Mouse (Mus musculus): ENCODE results near the gene Cerk. TPM values are rescaled to one million over a fixed set of nuclear protein-coding genes. Genes with fewer than 3 reads are reported as not detected.

The Cerk gene
- polyA plus RNA-seq, 1 experiment = 0.06 TPM

- Histone ChIP-seq H3K27me3 (ENCODE audit: control insufficient read depth) (no peaks in the 10 kb centered on the region), H3K4me3 (replicated peaks) (no peak overlapping the region), H3K36me3 (ENCODE audit: control insufficient read depth) (peaks cover 91% of the 10 kb centered on the region), H3K4me1 (ENCODE audit: control insufficient read depth) (peaks cover 34% of the 10 kb centered on the region), H3K9me3 (ENCODE audit: control insufficient read depth, low read length) (no peaks in the 10 kb centered on the region)
- TF ChIP-seq GATA1 (IDR thresholded peaks at IDR 0.05; ENCODE audit: low read length) = no peak
- TF ChIP-seq TAL1 (IDR thresholded peaks at IDR 0.05; ENCODE audit: low read length) = no peak
These were observed 63.5 kb downstream of the Cerk start for GRCm38 (mm10) chr15:86122261-86122949.

- H3K4me3 ChIP-seq (replicated peaks) = no peak overlapping the region
- no peak for TF ChIP-seq TAL1 (IDR thresholded peaks at IDR 0.05; ENCODE audit: low read length)
- no peak for TF ChIP-seq GATA1 (IDR thresholded peaks at IDR 0.05; ENCODE audit: low read length)
- H3K36me3 ChIP-seq (ENCODE audit: control insufficient read depth) = peaks cover 71% of the 10 kb centered on the region
- H3K9me3 ChIP-seq (ENCODE audit: control insufficient read depth, low read length) = no peaks in the 10 kb centered on the region
- H3K4me1 ChIP-seq (ENCODE audit: control insufficient read depth) = peaks cover 50% of the 10 kb centered on the region
- no peaks in the 10 kb centered on the region for H3K27me3 ChIP-seq (ENCODE audit: control insufficient read depth)
These were observed 66.8 kb downstream of the Cerk start for GRCm38 (mm10) chr15:86119186-86119585.

GRCm38 (mm10) chr15:86117115-86118100 lies 68.5 kb downstream of the Cerk start:
- H3K9me3 ChIP-seq (ENCODE audit: control insufficient read depth, low read length) = no peaks in the 10 kb centered on the region
- peaks cover 47% of the 10 kb centered on the region for H3K4me1 ChIP-seq (ENCODE audit: control insufficient read depth)
- H3K27me3 ChIP-seq (ENCODE audit: control insufficient read depth) = no peaks in the 10 kb centered on the region
- no peak overlapping the region for H3K4me3 ChIP-seq (replicated peaks)
- TF ChIP-seq GATA1 (IDR thresholded peaks at IDR 0.05; ENCODE audit: low read length) = no peak
- TF ChIP-seq TAL1 (IDR thresholded peaks at IDR 0.05; ENCODE audit: low read length) = no peak
- H3K36me3 ChIP-seq (ENCODE audit: control insufficient read depth) = peaks cover 66% of the 10 kb centered on the region

- peaks cover 48% of the 10 kb centered on the region for H3K4me1 ChIP-seq (ENCODE audit: control insufficient read depth)
- no peaks in the 10 kb centered on the region for H3K27me3 ChIP-seq (ENCODE audit: control insufficient read depth)
- no peaks in the 10 kb centered on the region for H3K9me3 ChIP-seq (ENCODE audit: control insufficient read depth, low read length)
- peaks cover 58% of the 10 kb centered on the region for H3K36me3 ChIP-seq (ENCODE audit: control insufficient read depth)
- no peak overlapping the region for H3K4me3 ChIP-seq (replicated peaks)
- TF ChIP-seq GATA1 (IDR thresholded peaks at IDR 0.05; ENCODE audit: low read length) (no peak), TAL1 (IDR thresholded peaks at IDR 0.05; ENCODE audit: low read length) (no peak)
These were observed 69.5 kb downstream of the Cerk start for GRCm38 (mm10) chr15:86116421-86116820.

- Histone ChIP-seq H3K4me1 (ENCODE audit: control insufficient read depth) (peaks cover 72% of the 10 kb centered on the region), H3K9me3 (ENCODE audit: control insufficient read depth, low read length) (no peaks in the 10 kb centered on the region), H3K4me3 (replicated peaks) (no peak overlapping the region), H3K36me3 (ENCODE audit: control insufficient read depth) (peaks cover 49% of the 10 kb centered on the region), H3K27me3 (ENCODE audit: control insufficient read depth) (no peaks in the 10 kb centered on the region)
- TF ChIP-seq GATA1 (IDR thresholded peaks at IDR 0.05; ENCODE audit: low read length) (no peak), TAL1 (IDR thresholded peaks at IDR 0.05; ENCODE audit: low read length) (no peak)
These were observed 72.6 kb downstream of the Cerk start for GRCm38 (mm10) chr15:86113342-86113710.

GRCm38 (mm10) chr15:86112707-86113341 lies 73.1 kb downstream of the Cerk start:
- Histone ChIP-seq H3K36me3 (ENCODE audit: control insufficient read depth) (peaks cover 50% of the 10 kb centered on the region), H3K4me1 (ENCODE audit: control insufficient read depth) (peaks cover 77% of the 10 kb centered on the region), H3K27me3 (ENCODE audit: control insufficient read depth) (no peaks in the 10 kb centered on the region), H3K9me3 (ENCODE audit: control insufficient read depth, low read length) (no peaks in the 10 kb centered on the region), H3K4me3 (replicated peaks) (no peak overlapping the region)
- TF ChIP-seq GATA1 (IDR thresholded peaks at IDR 0.05; ENCODE audit: low read length) = no peak
- TF ChIP-seq TAL1 (IDR thresholded peaks at IDR 0.05; ENCODE audit: low read length) = no peak

GRCm38 (mm10) chr15:86110361-86111103 lies 75.4 kb downstream of the Cerk start:
- no peaks in the 10 kb centered on the region for H3K9me3 ChIP-seq (ENCODE audit: control insufficient read depth, low read length)
- H3K4me3 ChIP-seq (replicated peaks) = no peak overlapping the region
- no peak for TF ChIP-seq GATA1 (IDR thresholded peaks at IDR 0.05; ENCODE audit: low read length)
- TF ChIP-seq TAL1 (IDR thresholded peaks at IDR 0.05; ENCODE audit: low read length) = no peak
- H3K36me3 ChIP-seq (ENCODE audit: control insufficient read depth) = peaks cover 59% of the 10 kb centered on the region
- H3K4me1 ChIP-seq (ENCODE audit: control insufficient read depth) = peaks cover 85% of the 10 kb centered on the region
- H3K27me3 ChIP-seq (ENCODE audit: control insufficient read depth) = no peaks in the 10 kb centered on the region

GRCm38 (mm10) chr15:86109650-86110211 lies 76.2 kb downstream of the Cerk start:
- Histone ChIP-seq H3K27me3 (ENCODE audit: control insufficient read depth) (no peaks in the 10 kb centered on the region), H3K9me3 (ENCODE audit: control insufficient read depth, low read length) (no peaks in the 10 kb centered on the region), H3K4me1 (ENCODE audit: control insufficient read depth) (peaks cover 90% of the 10 kb centered on the region), H3K36me3 (ENCODE audit: control insufficient read depth) (peaks cover 59% of the 10 kb centered on the region), H3K4me3 (replicated peaks) (no peak overlapping the region)
- no peak for TF ChIP-seq GATA1 (IDR thresholded peaks at IDR 0.05; ENCODE audit: low read length)
- no peak for TF ChIP-seq TAL1 (IDR thresholded peaks at IDR 0.05; ENCODE audit: low read length)

Measured in erythroblast, embryonic 14.5 days (primary cell).